Mouse (Mus musculus) ES-Bruce4 (cell line): Measurements from ENCODE around the gene Chchd3.

Source experiments
- CTCF ChIP-seq: IDR thresholded peaks from one replicate; pipeline ENCODE4 v1.8.1; 2011; ENCODE audit warnings: low read depth, low read length
- EP300 ChIP-seq: IDR thresholded peaks from 2 replicates; pipeline ENCODE4 v1.6.1; 2011; ENCODE audit warnings: low read depth, low read length; ENCODE audit not compliant: insufficient read depth
- POLR2A ChIP-seq: IDR thresholded peaks from one replicate; pipeline ENCODE4 v1.8.1; 2011; ENCODE audit warnings: low read length; ENCODE audit not compliant: insufficient read depth

GRCm38 (mm10) chr6:32878586-32878985, 181.5 kb downstream of the Chchd3 start:
- TF ChIP-seq POLR2A, result no peak
- TF ChIP-seq CTCF, result no peak
- TF ChIP-seq EP300, result no peak
